Mouse (Mus musculus) brain, adult 2 months (tissue): ENCODE measurements at regions not wholly inside any gene's neighbourhood (a gene's known extent, or its start where the extent isn't known, plus 50 kb on each side); places are given as distances from the start of the nearest gene placed in this dataset.

Source experiments
- DNase-seq: peaks from one replicate; pipeline ENCODE4 v3.0.0; 2011; ENCODE audit warnings: low read depth, low spot score

DNA sequence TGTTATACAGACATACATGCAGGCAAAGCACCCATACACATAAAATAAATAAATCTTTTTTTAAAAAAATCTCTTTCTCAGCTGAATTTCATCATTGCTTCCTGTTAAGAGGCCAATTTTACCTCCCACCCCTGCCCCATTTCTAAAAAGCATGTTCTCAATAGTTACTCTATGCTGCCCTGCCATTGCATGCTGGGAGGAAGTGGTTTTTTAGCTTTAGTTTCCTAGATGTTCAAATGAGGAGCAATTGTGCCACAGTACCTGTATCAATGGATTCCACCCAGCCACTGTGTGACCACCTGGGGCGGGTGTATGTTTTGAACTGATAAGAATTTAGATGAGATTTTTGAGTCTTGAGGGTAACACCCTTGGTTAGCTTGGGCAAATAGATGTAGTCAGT, 53.3 kb upstream of the Prkcq start:
- DNase-seq = no peak

DNA sequence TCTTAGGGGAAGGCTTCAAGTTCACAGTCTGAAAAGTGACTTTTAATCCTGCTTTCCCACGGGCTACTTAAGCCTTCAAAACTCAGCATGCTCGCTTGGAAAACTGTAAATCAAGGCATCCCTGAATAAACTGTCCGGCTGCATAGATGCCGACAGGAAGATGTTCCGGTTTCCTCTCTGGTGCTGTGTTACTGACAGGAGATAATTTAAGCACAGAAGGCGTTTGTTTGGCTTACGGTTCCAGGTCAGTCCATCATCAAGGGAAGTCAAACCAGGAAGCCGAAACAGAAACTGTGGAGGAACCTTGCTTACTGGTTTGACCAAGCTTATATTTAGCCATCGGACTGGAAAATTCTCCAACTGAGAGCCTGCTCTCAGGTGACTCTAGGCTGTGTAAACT, 52.6 kb upstream of the Prkcq start:
- no peak for DNase-seq
